Comparison of ENCODE assay signal across 23 mouse cellular contexts in the genomic region with DNA sequence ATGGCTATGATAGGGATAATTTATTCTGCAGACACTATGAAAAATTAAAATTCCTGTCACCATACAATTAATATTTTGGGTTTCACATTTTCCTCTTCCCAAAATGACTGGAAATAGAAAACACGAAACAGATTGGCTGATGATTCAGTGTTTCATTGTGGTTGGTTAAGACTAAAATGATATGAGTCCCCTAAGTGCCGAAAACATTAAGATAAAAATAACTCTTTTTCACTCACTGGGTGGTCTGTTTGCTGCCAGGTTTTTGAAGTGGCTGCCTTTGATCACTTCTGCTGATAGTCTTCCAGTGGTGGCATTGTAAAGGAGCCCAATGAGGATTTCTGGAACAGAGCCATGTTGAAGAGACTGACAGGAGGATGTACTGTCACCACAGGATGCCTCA. TPM values are rescaled to one million over a fixed set of nuclear protein-coding genes. Genes with fewer than 3 reads are reported as not detected.
"Had no signal": no experiment of that assay in that cellular context is flagged by ENCODE, and none has a peak within 500 bp of the region (broad histone marks: within the 10 kb centered on the region; RNA-seq: fewer than 3 reads in every experiment).

No protein-coding gene starts in this region.

- H3K4me2 ChIP-seq: heart, embryonic 12.5 days; hindbrain, embryonic 12.5 days; hindbrain, embryonic 14.5 days; intestine, embryonic 15.5 days; limb, embryonic 12.5 days; liver, embryonic 11.5 days; liver, embryonic 13.5 days; liver, embryonic 15.5 days had no signal

- H3K27ac ChIP-seq: heart, adult 2 months; hindbrain, embryonic 10.5 days; hindbrain, embryonic 12.5 days; hindbrain, embryonic 14.5 days; intestine, embryonic 15.5 days; layer of hippocampus, adult 2 months; left cerebral cortex, adult 2 months; limb, embryonic 10.5 days; limb, embryonic 12.5 days; liver, embryonic 13.5 days; liver, embryonic 15.5 days had no signal

- DNase-seq: gastrocnemius, postnatal 14 days; gastrocnemius, postnatal 36 days; heart, adult 2 months; heart, postnatal 10 days; heart, postnatal 4 days; kidney, adult 18-20 months; kidney, postnatal 25 days; liver; liver, embryonic 13.5 days had no signal

- H3K9me3 ChIP-seq: hindbrain, embryonic 10.5 days; hindbrain, embryonic 12.5 days; intestine, embryonic 15.5 days; limb, embryonic 10.5 days; limb, embryonic 12.5 days; liver, embryonic 13.5 days; liver, embryonic 15.5 days had no signal

- H3K9ac ChIP-seq: heart, embryonic 12.5 days; hindbrain, embryonic 12.5 days; hindbrain, embryonic 14.5 days; intestine, embryonic 15.5 days; limb, embryonic 12.5 days; liver, embryonic 13.5 days; liver, embryonic 15.5 days had no signal

- H3K4me3 ChIP-seq: heart, adult 2 months; heart, embryonic 12.5 days; hindbrain, embryonic 10.5 days; hindbrain, embryonic 12.5 days; intestine, embryonic 15.5 days; layer of hippocampus, adult 2 months; left cerebral cortex, adult 2 months; limb, embryonic 10.5 days; limb, embryonic 12.5 days; liver, embryonic 13.5 days; liver, embryonic 15.5 days had no signal

- H3K4me1 ChIP-seq: intestine, embryonic 15.5 days; liver, embryonic 15.5 days had no signal

- H3K27me3 ChIP-seq: heart, embryonic 12.5 days; hindbrain, embryonic 12.5 days; intestine, embryonic 15.5 days; limb, embryonic 12.5 days; liver, embryonic 13.5 days; liver, embryonic 15.5 days had no signal

- H3K36me3 ChIP-seq: heart, embryonic 12.5 days; hindbrain, embryonic 12.5 days; intestine, embryonic 15.5 days; limb, embryonic 12.5 days had no signal

- ATAC-seq: hindbrain, embryonic 16.5 days; inflammation-experienced regulatory T-cells, adult 6 months; intestine, embryonic 15.5 days; intestine, postnatal 0 days had no signal

RNA-seq across cellular contexts. Expression of gene Sertad4, which starts 46.0 kb away (rescaled TPM):
- polyA plus RNA-seq: inflammation-experienced regulatory T-cells, adult 6 months had no signal
